Mouse (Mus musculus) cerebellum, adult 9-11 months (tissue): ENCODE data around the gene Pdzrn3.
A peak's percentile ranks its signal among the peaks of the same experiment; 100 is the strongest.

ENCODE experiments used
- DNase-seq: peaks from one replicate; pipeline ENCODE4 v3.0.0; 2022

The Pdzrn3 gene

GRCm38 (mm10) chr6:101327196-101327595 lies 50.5 kb downstream of the Pdzrn3 start:
- DNase-seq: no peak

- DNase-seq: no peak
These were observed 51.7 kb downstream of the Pdzrn3 start for GRCm38 (mm10) chr6:101325842-101326639.

- DNase-seq: no peak
These were observed 55.1 kb downstream of the Pdzrn3 start for GRCm38 (mm10) chr6:101322580-101322979.

GRCm38 (mm10) chr6:101320386-101320785 lies 57.3 kb downstream of the Pdzrn3 start:
- DNase-seq: no peak

GRCm38 (mm10) chr6:101319374-101319967 lies 58.2 kb downstream of the Pdzrn3 start:
- DNase-seq: no peak

- no peak for DNase-seq
These were observed 59.2 kb downstream of the Pdzrn3 start for GRCm38 (mm10) chr6:101318530-101318929.

- DNase-seq: no peak
These were observed 66.3 kb downstream of the Pdzrn3 start for GRCm38 (mm10) chr6:101311446-101311845.

GRCm38 (mm10) chr6:101310491-101310890 lies 67.2 kb downstream of the Pdzrn3 start:
- DNase-seq: no peak

GRCm38 (mm10) chr6:101307964-101308531 lies 69.6 kb downstream of the Pdzrn3 start:
- peak; percentile 14 for DNase-seq

- no peak for DNase-seq
These were observed 70.9 kb downstream of the Pdzrn3 start for GRCm38 (mm10) chr6:101306834-101307233.

- DNase-seq: no peak
These were observed 72.2 kb downstream of the Pdzrn3 start for GRCm38 (mm10) chr6:101305543-101305942.

- DNase-seq: no peak
These were observed 73.5 kb downstream of the Pdzrn3 start for GRCm38 (mm10) chr6:101303959-101304738.

GRCm38 (mm10) chr6:101303501-101303900 lies 74.2 kb downstream of the Pdzrn3 start:
- DNase-seq: no peak

GRCm38 (mm10) chr6:101301154-101301553 lies 76.5 kb downstream of the Pdzrn3 start:
- no peak for DNase-seq

- DNase-seq: no peak
These were observed 78.3 kb downstream of the Pdzrn3 start for GRCm38 (mm10) chr6:101299434-101299833.

GRCm38 (mm10) chr6:101297563-101298520 lies 79.9 kb downstream of the Pdzrn3 start:
- DNase-seq: no peak

- DNase-seq: no peak
These were observed 80.7 kb downstream of the Pdzrn3 start for GRCm38 (mm10) chr6:101296997-101297396.

- no peak for DNase-seq
These were observed 81.4 kb downstream of the Pdzrn3 start for GRCm38 (mm10) chr6:101296280-101296679.

GRCm38 (mm10) chr6:101293036-101293572 lies 84.6 kb downstream of the Pdzrn3 start:
- no peak for DNase-seq

GRCm38 (mm10) chr6:101291944-101292343 lies 85.8 kb downstream of the Pdzrn3 start:
- no peak for DNase-seq

- DNase-seq: no peak
These were observed 87.5 kb downstream of the Pdzrn3 start for GRCm38 (mm10) chr6:101290160-101290559.

GRCm38 (mm10) chr6:101289428-101289827 lies 88.3 kb downstream of the Pdzrn3 start:
- no peak for DNase-seq
